Mouse (Mus musculus): ENCODE results near the gene Gm10203.
"Not testable (repeated sequence)": the region's sequence is repeated elsewhere in the genome, so short reads cannot be mapped to it uniquely, and the experiment has no call there.

Gm10203 gene

DNA sequence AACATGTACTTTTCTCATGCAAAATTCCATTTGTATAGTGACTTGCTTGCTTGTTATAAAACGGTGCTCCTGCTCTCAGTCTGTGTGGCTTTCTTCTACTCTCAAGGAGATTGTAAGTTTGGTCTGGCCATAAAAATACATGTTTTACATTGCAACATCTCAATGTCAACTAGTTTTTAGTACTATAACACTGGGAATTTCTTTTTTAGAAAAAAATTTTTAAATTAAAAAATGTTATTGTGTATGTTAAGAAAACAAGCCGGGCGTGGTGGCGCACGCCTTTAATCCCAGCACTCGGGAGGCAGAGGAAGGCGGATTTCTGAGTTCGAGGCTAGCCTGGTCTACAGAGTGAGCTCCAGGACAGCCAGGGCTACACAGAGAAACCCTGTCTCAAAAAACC lies at the start of gene Gm10203:
TSS of gene Gm10203 (plus strand) at position 301 of the 400 bp plus-strand sequence.
- TF ChIP-seq GATA4 (IDR thresholded peaks at IDR 0.05; ENCODE audit: insufficient replicate concordance, low read length), result not testable (repeated sequence)

DNA sequence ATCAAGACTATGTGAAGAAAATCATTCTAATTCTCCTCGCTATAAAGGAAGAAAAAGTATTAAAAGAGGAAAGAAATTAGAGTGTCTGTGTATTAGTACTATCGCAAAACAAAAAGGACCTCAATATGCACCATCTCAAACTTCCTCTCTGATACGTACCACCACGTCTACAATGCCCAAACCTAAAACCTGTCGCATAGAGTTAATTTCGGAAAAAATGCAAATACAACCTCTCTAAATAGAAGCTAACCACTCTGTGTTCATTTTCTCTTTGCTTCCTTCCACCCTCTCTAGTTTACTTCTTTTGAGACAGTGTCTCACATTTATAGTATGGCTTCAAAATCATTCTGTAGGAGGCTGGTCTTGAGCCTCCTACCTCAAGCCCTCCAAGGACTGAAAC lies 37.6 kb upstream of the Gm10203 start:
- no peak for TF ChIP-seq GATA4 (IDR thresholded peaks at IDR 0.05; ENCODE audit: insufficient replicate concordance, low read length)

DNA sequence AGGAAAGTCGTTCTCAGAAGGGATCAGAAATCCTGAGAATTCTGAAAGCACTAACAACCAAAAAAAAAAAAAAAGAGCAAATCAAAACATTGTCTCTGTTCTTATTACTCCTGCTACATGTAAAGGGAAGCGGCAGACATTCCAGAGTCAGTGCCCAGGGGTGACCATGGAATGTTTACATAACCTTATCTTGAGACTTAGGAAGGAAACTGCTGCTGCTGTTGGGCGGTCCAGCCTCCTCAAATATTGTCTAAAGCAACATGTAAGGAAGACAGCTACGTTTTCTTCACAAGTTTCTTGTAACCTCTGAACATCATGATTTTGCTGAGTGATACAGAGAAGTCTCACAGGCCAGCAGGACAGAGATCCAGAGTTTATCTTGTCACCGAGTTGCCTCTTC lies 36.5 kb upstream of the Gm10203 start:
- TF ChIP-seq GATA4 (IDR thresholded peaks at IDR 0.05; ENCODE audit: insufficient replicate concordance, low read length), result peak; percentile 63; the same call in 1 of the 2 replicates

DNA sequence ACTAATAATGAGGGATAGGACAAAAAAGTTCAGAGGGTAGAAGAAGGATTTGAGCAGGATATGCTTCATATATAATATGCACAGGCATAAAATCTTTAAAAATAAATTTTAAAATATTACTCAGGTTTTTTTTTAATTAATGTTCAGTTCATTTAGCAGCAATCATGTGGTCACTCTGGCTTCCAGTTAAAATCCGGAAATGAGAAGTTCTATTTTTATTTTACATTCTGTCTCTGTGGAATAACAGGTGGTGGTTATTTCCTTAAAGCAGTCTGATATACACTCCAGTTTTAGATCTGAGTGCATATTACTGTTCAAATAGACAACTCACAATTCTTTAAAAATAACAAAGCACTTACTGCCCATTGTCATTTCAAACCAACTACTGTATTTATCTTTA lies 35.4 kb upstream of the Gm10203 start:
- no peak for TF ChIP-seq GATA4 (IDR thresholded peaks at IDR 0.05; ENCODE audit: insufficient replicate concordance, low read length)

DNA sequence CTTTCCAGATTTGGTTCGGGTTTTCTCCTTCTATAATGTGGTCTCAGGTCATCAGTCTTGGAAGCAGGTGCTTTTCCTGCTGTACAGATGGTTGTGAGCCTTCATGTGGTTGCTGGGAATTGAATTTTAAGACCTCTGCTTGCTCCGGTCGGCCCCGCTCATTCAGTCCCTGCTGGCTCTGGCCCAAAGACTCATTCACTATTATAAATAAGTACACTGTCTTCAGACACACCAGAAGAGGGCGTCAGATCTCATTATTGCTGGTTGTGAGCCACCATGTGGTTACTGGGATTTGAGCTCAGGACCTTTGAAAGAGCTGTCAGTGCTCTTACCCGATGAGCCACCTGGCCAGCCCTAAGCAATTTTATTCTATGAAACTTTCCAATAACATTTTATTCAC lies 34.6 kb upstream of the Gm10203 start:
- no peak for TF ChIP-seq GATA4 (IDR thresholded peaks at IDR 0.05; ENCODE audit: insufficient replicate concordance, low read length)

DNA sequence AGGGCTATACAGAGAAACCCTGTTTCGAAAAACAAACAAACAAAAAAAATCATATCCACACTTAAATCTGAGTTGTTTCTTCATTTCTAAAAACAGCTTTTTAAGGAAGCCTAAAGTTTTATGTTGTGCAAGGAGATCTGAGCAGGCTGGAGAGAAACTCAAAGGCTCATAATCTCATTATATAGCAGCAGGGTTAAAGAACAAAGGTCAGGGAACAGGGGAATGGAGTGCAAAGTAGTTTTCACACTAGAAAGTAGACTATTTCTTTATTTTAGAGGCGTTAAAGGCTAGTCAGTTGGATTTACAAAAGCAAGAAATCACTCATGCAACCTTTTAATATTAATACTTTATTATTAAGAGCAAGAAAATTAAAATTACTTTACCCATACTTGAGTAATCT lies 33.7 kb upstream of the Gm10203 start:
- no peak for TF ChIP-seq GATA4 (IDR thresholded peaks at IDR 0.05; ENCODE audit: insufficient replicate concordance, low read length)

DNA sequence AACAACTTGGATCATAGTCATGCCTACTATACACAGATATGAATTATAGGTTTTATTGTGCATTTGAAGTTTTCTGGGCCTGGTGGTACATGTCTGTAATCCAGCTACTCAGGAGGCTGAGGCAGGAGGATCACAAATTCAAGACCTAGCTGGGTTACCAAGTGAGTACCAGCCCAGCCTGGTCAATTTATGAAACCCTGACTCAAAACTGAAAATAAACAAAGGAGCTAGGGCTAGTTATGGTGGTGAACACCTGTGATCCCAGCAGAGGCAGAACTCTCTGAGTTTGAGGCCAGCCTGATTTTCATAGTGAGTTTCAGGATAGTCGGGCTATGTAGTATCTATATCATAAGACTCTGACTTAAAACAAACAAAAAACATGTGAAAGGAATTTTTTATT lies 32.7 kb upstream of the Gm10203 start:
- TF ChIP-seq GATA4 (IDR thresholded peaks at IDR 0.05; ENCODE audit: insufficient replicate concordance, low read length), result no peak

DNA sequence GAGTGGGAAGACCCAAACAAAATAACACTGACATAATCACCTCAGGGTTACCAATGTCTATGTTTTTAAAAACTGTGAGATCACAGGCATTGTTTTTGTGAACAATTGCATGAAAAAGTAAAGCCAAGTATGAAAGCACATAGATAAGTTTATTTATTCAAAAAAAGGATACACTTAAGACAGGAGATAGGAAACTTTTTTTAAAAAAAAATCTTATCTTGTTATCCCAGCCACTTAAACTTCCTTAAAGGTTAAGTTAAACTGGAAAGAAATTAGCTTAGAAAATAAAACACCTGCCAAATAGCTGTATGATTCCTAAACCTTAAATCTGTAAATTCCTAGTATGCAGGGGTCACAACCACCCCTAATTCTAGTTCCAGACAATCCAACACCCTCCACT lies 31.0 kb upstream of the Gm10203 start:
- no peak for TF ChIP-seq GATA4 (IDR thresholded peaks at IDR 0.05; ENCODE audit: insufficient replicate concordance, low read length)

DNA sequence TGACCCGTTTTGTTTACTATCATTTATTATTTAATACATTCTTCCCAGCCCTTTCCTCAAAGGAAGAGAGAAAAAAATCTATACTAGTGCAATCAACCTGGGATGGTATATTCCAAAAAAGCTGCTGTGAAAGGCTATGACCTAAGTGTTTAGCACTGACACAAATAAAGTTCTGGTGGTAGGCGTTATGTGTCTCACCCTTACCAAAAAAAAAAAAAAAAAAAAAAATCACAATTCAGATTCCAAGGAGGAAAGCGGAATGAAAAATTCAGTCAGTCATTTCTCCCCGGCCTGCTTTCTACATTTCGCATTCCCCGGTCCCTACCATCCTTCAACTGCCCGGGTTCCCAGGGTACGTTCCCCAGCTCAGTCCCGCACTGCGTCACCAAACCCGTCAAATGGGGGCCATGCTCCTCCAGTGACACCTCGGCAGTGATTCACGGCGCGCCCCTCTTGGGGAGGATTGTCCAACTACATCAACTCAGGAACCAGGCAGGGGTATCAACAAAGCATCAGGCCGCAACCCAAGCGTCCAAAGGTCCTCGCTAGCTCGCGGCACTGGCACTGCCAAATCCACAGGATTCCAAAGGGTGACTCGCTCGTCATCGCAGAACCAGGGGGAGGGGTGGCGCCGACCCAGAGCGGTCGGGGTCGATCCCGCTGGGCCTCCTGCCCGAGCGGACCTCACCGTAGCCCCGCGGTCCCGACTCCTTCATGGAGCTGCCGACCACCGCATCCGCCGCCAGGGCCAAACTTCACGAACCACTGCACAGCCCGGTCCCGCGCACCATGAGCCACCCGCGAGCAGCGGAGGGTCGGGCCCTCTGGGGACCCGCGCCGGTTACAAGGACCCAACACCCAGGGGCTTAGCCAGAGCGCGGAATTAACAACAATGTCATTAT lies 29.5 kb upstream of the Gm10203 start:
- TF ChIP-seq GATA4 (IDR thresholded peaks at IDR 0.05; ENCODE audit: insufficient replicate concordance, low read length), result 0 out of 2 replicates have a peak, but pooled peaks have one; percentile 31

DNA sequence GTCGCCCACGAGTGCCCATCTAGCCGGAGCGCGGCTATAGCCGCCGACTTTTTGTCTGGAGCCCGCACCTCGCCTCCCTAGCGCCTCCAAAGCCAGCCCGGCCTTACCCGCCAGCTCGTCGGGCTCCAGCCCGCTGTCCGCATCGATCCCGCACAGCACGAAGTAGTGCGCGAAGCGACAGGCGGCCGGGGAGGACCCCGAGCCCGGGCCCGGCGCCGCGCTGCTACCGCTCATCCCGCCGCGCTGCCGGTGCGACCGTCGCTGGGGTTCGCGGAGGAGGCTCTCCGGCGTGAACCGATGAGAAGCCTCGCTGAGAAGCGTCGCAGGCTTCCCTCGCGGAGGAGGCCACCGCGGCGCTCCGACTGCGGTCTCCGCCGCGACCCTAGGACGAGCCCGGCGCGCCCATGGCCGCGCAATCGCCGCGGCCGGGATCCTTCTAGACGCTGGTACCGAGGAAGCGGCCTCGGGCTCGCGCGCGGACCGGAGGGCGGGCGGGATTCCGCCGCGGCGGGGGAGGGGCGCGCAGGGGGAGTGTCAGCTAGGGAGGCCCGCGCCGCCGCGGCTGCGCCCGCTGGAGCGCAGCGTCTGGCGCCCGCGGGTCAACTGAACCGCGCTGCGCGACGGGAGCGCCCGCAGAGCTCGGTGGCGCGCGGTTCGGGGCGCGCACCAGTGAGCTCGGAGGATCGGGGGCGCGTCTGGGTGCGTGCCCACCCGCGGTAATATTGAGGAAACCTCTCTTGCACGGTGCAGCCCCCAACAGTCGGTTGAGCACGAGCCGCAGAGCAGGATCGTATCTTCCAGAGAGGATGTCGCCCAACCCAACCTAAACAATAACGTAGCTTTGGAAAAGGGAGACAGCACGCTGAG lies 28.7 kb upstream of the Gm10203 start, which contains the start of gene Dennd5b:
TSS of gene Dennd5b (minus strand) at position 605 of the 867 bp plus-strand sequence.
- no peak for TF ChIP-seq GATA4 (IDR thresholded peaks at IDR 0.05; ENCODE audit: insufficient replicate concordance, low read length)

DNA sequence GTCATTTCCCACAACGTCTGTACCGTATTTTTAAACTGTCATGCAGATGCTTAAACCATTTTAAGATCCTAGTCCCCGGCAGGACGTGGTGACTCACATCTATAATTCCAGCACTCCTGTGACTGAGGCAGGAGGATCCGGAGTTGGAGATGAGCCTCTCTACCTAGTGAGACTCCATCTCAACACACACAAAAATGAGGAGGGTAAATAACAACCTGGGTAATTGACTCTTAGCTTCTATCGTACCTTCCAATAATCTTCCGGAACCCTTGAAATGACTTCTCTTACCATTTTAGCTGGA lies 28.1 kb upstream of the Gm10203 start:
- TF ChIP-seq GATA4 (IDR thresholded peaks at IDR 0.05; ENCODE audit: insufficient replicate concordance, low read length), result no peak

DNA sequence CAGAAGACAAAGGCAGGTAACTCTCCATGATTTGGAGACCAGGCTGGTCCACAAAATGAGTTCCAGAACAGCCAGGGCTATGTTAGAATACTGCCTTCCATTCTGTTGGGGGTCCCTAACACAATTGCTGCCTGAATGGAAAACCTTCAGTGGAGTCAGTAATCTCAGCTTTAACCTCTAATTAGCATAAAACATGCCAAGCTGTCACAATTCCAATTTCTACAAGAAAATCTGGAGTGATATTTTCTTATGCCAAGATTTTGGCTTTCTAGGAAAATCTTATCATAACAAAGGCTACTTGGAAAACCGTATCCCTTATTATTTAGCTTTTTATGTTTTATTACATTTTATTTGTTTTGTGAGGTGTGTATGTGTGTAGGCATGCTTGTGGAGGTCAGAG lies 26.5 kb upstream of the Gm10203 start:
- TF ChIP-seq GATA4 (IDR thresholded peaks at IDR 0.05; ENCODE audit: insufficient replicate concordance, low read length), result no peak

DNA sequence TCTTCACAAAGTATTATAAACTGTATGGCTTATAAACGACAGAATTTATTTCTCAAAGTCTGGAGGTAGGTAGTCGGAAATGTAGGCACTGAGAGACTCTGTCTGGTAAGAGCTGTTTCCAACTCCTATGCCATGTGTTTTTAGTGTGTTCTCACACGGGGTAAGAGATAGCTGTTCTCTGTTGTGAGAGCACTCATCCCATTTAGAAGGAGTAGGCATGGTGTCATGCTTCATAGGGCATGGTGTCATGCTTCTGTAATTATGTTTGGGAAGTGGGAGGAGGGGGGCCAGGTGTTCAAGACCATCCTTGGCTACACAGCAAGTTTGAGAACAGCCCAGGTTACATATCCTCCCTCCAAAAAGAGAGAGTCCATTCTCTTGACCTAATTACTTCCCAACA lies 22.4 kb upstream of the Gm10203 start:
- TF ChIP-seq GATA4 (IDR thresholded peaks at IDR 0.05; ENCODE audit: insufficient replicate concordance, low read length), result no peak

DNA sequence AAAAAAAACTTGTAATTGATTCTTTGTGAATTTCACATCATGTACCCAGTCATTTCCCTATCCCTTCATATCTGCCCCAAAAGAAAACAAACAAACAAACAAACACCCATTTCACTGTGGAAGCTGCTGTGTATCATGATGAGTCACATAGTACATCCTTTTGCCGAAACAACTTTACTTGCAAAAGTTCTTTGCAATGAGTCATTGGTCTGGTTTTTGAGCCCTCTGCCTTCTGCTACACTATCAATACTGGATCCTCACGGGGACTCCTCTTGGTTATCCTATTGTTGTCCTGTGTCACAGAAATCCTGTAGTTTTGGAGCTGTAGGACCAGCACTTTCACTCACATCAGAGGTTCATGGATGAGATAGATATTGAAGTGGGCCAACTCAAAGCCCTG lies 21.1 kb upstream of the Gm10203 start:
- TF ChIP-seq GATA4 (IDR thresholded peaks at IDR 0.05; ENCODE audit: insufficient replicate concordance, low read length), result no peak

DNA sequence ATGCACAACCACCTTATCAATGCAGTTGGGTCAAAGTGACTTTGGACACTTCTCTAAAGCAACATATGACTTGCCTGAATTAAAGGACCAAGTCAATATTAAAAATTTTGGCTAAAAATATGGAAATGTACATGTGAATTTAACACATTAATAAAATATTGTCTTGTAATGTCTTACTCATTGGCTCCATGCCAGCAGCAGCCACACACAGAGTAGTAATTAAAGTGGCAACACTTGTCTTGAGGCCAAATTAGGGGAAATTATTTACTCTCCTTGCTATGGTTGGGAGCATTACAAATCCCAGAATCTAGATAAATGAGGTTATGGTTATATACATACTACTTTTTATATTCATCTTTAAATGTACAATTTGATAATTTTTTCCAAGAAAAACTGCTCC lies 13.0 kb upstream of the Gm10203 start:
- TF ChIP-seq GATA4 (IDR thresholded peaks at IDR 0.05; ENCODE audit: insufficient replicate concordance, low read length), result no peak

DNA sequence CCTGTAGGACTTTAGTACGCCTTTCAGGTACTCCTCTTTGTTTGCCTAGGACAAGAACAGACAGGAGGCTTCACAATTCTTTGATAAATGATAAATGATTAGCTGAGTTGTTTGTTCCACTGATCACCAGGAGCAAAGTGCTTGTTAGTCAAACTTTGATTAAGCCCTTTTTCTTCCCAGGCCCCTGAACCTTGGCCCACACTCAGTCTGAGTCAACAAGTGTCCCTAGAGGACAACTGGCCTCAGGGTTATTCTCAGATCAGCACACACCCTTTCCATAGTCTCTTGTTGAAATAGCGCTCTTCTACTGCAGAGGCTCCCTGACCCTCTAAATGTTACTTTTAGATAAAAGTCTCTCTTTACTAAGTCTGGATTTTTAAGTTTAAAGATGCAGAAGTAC lies 11.0 kb upstream of the Gm10203 start:
- no peak for TF ChIP-seq GATA4 (IDR thresholded peaks at IDR 0.05; ENCODE audit: insufficient replicate concordance, low read length)
